Mouse (Mus musculus): ENCODE data around the gene Unc13d. TPM values are rescaled to one million over a fixed set of nuclear protein-coding genes. Genes with fewer than 3 reads are reported as not detected.
"Not testable (repeated sequence)": the region's sequence is repeated elsewhere in the genome, so short reads cannot be mapped to it uniquely, and the experiment has no call there.

The Unc13d gene
- polyA plus RNA-seq, 1 experiment from 2014 or later = 0.33 TPM

DNA sequence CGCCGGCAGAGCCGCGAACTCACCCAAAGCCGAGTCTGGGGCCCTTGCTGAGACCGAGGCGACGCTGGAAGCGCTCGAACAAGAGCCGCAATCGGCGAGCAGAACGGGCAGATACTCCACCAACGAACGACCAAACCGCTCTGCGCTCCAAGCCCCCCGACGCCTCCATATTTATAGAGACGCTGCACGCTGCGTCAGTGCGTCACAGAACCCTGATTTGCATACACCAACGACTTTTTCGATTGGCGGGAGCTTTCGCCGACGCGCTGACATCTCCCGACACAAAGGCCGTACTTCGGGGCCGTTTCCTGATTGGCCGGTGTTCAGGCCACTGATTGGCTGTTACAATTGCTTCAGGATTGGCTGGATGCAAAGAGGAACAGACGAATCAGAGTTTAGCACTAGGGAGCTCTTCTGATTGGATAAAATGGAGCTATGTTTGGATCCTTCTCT lies 53.4 kb downstream of the Unc13d start:
- H3K27me3 ChIP-seq = no peaks in the 10 kb centered on the region
- in situ Hi-C loops (cut with MboI; ENCODE audit: low pct_unique_long_range_greater_than_20kb) = no loop called here
- ATAC-seq = peak; percentile 65
- ChIA-PET CTCF (interaction anchor here (0.8 to 1.2 kb wide), 2 partner anchors 72 to 106 kb away, joined by 3 to 4 read pairs; partner anchors contain the start of gene Trim65), POLR2A (interaction anchor here (1.0 to 1.1 kb wide), 2 partner anchors 61 kb away, joined by 3 to 4 read pairs; no protein-coding TSS in a partner anchor)
- TF ChIP-seq CTCF (IDR thresholded peaks at IDR 0.05) = no peak
- peak; percentile 97 for DNase-seq (ENCODE audit: low read depth, low spot score)

DNA sequence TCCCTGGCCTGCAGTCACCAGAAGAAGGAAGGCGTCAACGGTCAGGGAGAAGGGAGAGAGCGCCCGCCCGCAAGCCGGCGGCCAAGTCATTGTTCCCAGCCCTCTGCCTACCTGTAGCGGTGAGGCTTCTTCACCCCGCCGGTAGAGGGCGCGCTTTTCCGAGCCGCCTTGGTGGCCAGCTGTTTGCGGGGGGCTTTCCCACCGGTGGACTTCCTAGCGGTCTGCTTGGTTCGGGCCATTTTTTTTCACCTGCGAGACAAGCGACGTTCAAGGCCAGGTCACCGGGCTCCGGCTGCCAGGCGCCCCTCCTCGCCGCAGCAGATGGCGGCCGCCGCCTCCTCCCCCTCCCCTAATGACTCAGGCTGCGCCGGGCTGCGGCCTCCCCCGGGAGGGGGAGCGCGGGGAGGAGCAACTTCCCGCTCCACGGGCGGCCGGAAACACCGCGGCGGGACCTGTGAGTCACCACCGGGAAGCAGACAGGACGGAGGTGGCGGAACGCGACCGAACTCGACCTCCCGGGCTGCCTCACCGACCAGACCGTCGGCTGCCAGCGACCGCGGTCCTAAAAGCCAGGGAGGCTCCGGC lies 53.9 kb downstream of the Unc13d start:
- POLR2A ChIA-PET = interaction anchor here (1.0 kb wide), 1 partner anchor 62 kb away, joined by 4 read pairs; no protein-coding TSS in a partner anchor
- ATAC-seq = peak; percentile 30
- TF ChIP-seq CTCF (IDR thresholded peaks at IDR 0.05) = peak; percentile 94
- H3K27me3 ChIP-seq = no peaks in the 10 kb centered on the region
- CTCF ChIA-PET = interaction anchor here (1.2 kb wide), 1 partner anchor 73 kb away, joined by 3 read pairs; no protein-coding TSS in a partner anchor
- peak; percentile 53 for DNase-seq (ENCODE audit: low read depth, low spot score)
- in situ Hi-C loops (cut with MboI; ENCODE audit: low pct_unique_long_range_greater_than_20kb) = no loop called here

DNA sequence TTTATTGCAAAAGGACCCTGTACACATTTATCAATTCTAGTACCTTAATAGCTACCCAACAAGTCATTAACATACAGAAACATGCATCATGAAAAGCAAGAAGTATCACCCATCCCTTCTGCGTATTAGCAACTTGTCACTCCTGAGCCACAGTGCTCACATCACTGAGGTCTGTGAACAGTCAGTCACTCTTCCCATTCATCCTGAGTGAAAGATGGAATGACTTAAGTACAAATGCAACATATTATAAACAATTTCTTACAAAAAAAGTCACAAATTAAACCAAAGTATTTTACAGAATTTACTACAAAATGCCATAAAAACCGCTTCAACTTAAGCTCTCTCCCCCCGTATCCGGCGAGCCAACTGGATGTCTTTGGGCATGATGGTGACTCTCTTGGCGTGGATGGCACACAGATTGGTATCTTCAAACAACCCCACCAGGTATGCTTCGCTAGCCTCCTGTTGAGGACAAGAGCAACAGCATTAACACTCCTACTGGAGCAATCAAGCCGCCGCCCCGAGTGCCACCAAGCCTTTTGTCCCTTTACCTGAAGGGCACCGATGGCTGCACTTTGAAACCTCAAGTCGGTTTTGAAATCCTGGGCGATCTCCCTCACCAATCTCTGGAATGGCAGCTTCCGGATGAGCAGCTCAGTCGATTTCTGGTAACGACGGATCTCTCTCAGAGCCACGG lies 54.5 kb downstream of the Unc13d start:
- CTCF ChIA-PET; DNase-seq (ENCODE audit: low read depth, low spot score); in situ Hi-C loops (cut with MboI; ENCODE audit: low pct_unique_long_range_greater_than_20kb); ATAC-seq; H3K27me3 ChIP-seq: not testable (repeated sequence)
- POLR2A ChIA-PET = interaction anchor here (1.0 to 1.3 kb wide), 4 partner anchors 22 to 105 kb away, joined by 3 to 5 read pairs (median 4); no protein-coding TSS in a partner anchor

DNA sequence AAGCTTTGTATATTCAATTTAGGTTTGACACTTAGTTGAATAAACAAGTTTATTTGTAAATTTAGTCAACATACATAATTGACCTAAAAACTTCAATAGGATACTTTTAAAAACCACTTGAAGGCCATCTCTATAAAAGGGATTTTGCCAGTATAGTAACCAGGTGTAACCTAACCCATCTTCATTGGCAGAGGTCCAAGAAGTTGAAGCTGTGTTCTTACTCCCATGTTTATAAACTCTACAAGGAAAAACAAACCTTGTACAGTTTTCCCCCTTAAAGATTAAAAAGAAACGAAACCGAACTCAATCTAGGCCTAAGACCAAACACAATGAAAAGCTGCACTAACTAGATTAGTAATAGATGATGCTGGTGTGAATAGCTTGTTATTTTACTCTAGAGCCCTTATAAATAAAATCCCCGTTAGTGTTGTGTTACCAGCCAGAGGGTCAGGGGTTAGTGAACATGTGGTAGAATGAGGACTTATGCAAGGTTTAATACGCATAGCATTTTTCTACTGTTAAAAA lies 55.4 kb downstream of the Unc13d start:
- H3K27me3 ChIP-seq = no peaks in the 10 kb centered on the region
- DNase-seq (ENCODE audit: low read depth, low spot score) = no peak
- ATAC-seq = no peak
- TF ChIP-seq CTCF (IDR thresholded peaks at IDR 0.05) = no peak
- ChIA-PET POLR2A (interaction anchor here (0.8 to 1.7 kb wide), 6 partner anchors 8 to 220 kb away, joined by 3 to 5 read pairs (median 4); partner anchors contain the start of gene Unk), CTCF (interaction anchor here (0.9 kb wide), 1 partner anchor 23 kb away, joined by 3 read pairs; no protein-coding TSS in a partner anchor)
- in situ Hi-C loops (cut with MboI; ENCODE audit: low pct_unique_long_range_greater_than_20kb) = no loop called here

DNA sequence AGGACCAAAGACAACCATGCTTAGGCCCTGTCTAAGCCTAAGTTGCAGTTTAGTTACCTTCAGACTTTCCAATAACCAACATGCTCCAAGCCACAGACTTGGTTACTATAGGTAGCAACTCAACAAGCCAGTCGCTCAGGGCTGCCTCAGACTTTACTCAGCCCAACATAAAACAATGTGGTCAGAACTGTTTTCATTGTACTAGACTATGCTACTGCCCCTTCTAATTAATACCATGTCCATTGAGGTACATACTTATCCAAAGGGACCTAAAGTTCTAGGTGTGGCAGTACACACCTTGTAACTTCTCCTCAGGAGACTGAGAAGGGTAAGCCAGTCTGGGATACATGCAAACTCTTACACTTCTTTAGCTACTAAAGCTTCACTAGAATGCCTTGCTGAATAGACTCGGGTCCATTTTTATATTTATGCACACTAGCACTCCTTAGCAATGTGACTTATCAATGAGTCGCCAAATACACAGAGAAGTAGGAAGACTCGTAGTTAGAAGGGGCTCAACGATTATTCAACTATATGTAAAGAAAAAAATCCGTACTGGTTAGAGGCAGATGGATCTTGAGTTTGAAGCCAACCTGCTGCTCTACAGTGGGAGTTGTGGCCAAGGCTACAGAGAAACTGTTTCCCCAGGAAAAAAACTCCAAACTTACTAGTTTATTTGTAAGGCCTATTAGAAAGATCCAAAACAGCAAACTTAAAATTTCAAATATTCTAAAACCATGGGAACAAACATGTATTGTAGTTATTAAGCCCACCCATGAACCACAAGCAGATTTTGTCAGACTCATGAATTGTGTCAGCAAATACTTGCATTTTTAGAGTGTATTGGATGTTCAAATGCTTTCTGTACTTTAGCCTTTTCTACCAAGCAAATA lies 56.2 kb downstream of the Unc13d start:
- peak; percentile 13 for ATAC-seq
- POLR2A ChIA-PET = interaction anchor here (0.8 to 1.7 kb wide), 8 partner anchors 9 to 219 kb away, joined by 3 to 5 read pairs (median 4); partner anchors contain the start of gene Unk

DNA sequence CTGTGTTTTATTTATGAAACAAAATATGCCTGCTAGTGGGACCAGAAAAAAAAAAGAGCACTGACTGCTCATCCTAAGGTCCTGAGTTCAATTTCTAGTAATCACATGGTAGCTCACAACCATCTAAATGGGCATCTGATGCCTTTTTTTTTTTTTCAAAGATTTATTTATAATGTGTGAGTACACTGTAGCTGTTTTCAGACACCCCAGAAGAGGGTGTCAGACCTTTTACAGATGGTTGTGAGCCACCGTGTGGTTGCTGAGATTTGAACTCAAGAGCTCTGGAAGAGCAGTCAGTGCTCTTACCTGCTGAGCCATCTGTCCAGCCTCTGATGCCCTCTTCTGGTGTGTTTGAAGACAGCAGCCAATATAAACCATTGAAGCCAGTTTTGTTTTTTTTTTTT lies 57.2 kb downstream of the Unc13d start:
- no peaks in the 10 kb centered on the region for H3K27me3 ChIP-seq
- DNase-seq (ENCODE audit: low read depth, low spot score) (no peak), ATAC-seq (no peak)
- ChIA-PET POLR2A (interaction anchor here (0.7 to 0.8 kb wide), 3 partner anchors 12 to 39 kb away, joined by 3 to 9 read pairs (median 4); no protein-coding TSS in a partner anchor), CTCF (interaction anchor here (1.2 to 1.5 kb wide), 2 partner anchors 9 to 85 kb away, joined by 3 to 5 read pairs; no protein-coding TSS in a partner anchor)
- peak; percentile 69 for TF ChIP-seq CTCF (IDR thresholded peaks at IDR 0.05)
- in situ Hi-C loops (cut with MboI; ENCODE audit: low pct_unique_long_range_greater_than_20kb) = no loop called here

More for the DNA sequence above, 56.2 kb downstream of the Unc13d start:
- in situ Hi-C loops (cut with MboI; ENCODE audit: low pct_unique_long_range_greater_than_20kb) = no loop called here
- DNase-seq (ENCODE audit: low read depth, low spot score) = no peak
- H3K27me3 ChIP-seq = no peaks in the 10 kb centered on the region
- CTCF ChIA-PET = interaction anchor here (0.9 to 1.5 kb wide), 3 partner anchors 10 to 86 kb away, joined by 3 to 5 read pairs (median 3); no protein-coding TSS in a partner anchor
- no peak for TF ChIP-seq CTCF (IDR thresholded peaks at IDR 0.05)

- H3K27me3 ChIP-seq = no peaks in the 10 kb centered on the region
- CTCF ChIA-PET = interaction anchor here (1.2 to 1.5 kb wide), 2 partner anchors 8 to 84 kb away, joined by 3 to 5 read pairs; no protein-coding TSS in a partner anchor
- in situ Hi-C loops (cut with MboI; ENCODE audit: low pct_unique_long_range_greater_than_20kb) = no loop called here
- no peak for TF ChIP-seq CTCF (IDR thresholded peaks at IDR 0.05)
- ATAC-seq (peak; percentile 5), DNase-seq (ENCODE audit: low read depth, low spot score) (no peak)
- POLR2A ChIA-PET = no interaction called here
Measured at GRCm38 (mm10) chr11:116019976-116020411, 57.8 kb downstream of the Unc13d start.

DNA sequence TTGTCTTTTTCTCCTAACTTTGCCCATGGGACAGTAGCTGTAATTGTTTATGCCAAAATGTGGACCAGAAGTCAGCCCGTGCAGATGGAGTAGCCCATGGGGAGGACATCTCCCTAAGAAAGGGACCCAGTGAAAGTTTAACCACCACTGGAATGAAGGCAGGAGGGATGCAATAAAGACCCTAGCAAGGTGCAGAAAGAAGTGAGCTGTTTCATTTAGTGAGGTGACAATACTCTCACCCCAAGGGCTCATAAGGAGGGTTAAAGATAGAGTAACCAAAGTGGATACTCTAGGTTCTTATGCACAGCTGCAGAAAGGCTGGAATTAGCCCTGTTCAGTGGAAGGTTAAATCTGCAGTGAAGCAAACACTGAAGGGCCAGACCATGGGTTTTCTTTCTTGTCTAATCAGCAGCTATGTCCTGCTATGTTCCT lies 58.4 kb downstream of the Unc13d start:
- no peaks in the 10 kb centered on the region for H3K27me3 ChIP-seq
- POLR2A ChIA-PET = no interaction called here
- ATAC-seq (peak; percentile 0), DNase-seq (ENCODE audit: low read depth, low spot score) (no peak)
- in situ Hi-C loops (cut with MboI; ENCODE audit: low pct_unique_long_range_greater_than_20kb) = no loop called here
- CTCF ChIA-PET = no interaction called here
- TF ChIP-seq CTCF (IDR thresholded peaks at IDR 0.05) = no peak

- POLR2A ChIA-PET; H3K27me3 ChIP-seq; in situ Hi-C loops (cut with MboI; ENCODE audit: low pct_unique_long_range_greater_than_20kb); ATAC-seq; CTCF ChIA-PET; DNase-seq (ENCODE audit: low read depth, low spot score): not testable (repeated sequence)
Measured at GRCm38 (mm10) chr11:116018867-116019266, 58.9 kb downstream of the Unc13d start.
